Mouse (Mus musculus): Measurements from ENCODE around the gene Gpc5. TPM values are rescaled to one million over a fixed set of nuclear protein-coding genes. Genes with fewer than 3 reads are reported as not detected.

Gpc5 gene
- polyA plus RNA-seq, 1 experiment from 2014 or later: 0.09 TPM

- Histone ChIP-seq H3K9me3 (ENCODE audit: control insufficient read depth) (no peaks in the 10 kb centered on the region), H3K36me3 (ENCODE audit: control insufficient read depth, insufficient read depth) (no peaks in the 10 kb centered on the region), H3K27ac (ENCODE audit: low read depth, low read length) (no peak overlapping the region), H3K27me3 (replicated peaks; ENCODE audit: control insufficient read depth, insufficient read depth, low read length) (no peaks in the 10 kb centered on the region), H3K4me3 (ENCODE audit: low read depth, low read length) (no peak overlapping the region), H3K9ac (ENCODE audit: low read depth, low read length) (no peak overlapping the region), H3K4me1 (replicated peaks; ENCODE audit: control insufficient read depth, insufficient read depth, low read length) (no peaks in the 10 kb centered on the region), H3K4me2 (replicated peaks; ENCODE audit: low read depth) (no peak overlapping the region)
- ATAC-seq: no peak
- 58% methylated on average over 2 of the region's 2 CpGs for WGBS
- no peak for TF ChIP-seq CTCF (IDR thresholded peaks at IDR 0.05; ENCODE audit: low read depth)
Observed at GRCm38 (mm10) chr14:115407309-115407930, 315.4 kb downstream of the Gpc5 start.

- no peaks in the 10 kb centered on the region for H3K36me3 ChIP-seq (ENCODE audit: control insufficient read depth, insufficient read depth)
- no peak overlapping the region for H3K27ac ChIP-seq (ENCODE audit: low read depth, low read length)
- no peaks in the 10 kb centered on the region for H3K27me3 ChIP-seq (replicated peaks; ENCODE audit: control insufficient read depth, insufficient read depth, low read length)
- H3K9ac ChIP-seq (ENCODE audit: low read depth, low read length): no peak overlapping the region
- ATAC-seq: no peak
- no peak overlapping the region for H3K4me2 ChIP-seq (replicated peaks; ENCODE audit: low read depth)
- no peaks in the 10 kb centered on the region for H3K4me1 ChIP-seq (replicated peaks; ENCODE audit: control insufficient read depth, insufficient read depth, low read length)
- 77% methylated on average over 1 of the region's 1 CpGs for WGBS
- TF ChIP-seq CTCF (IDR thresholded peaks at IDR 0.05; ENCODE audit: low read depth): no peak
- H3K9me3 ChIP-seq (ENCODE audit: control insufficient read depth): no peaks in the 10 kb centered on the region
- H3K4me3 ChIP-seq (ENCODE audit: low read depth, low read length): no peak overlapping the region
Observed at GRCm38 (mm10) chr14:115410881-115411280, 318.9 kb downstream of the Gpc5 start.

GRCm38 (mm10) chr14:115411513-115412174, 319.6 kb downstream of the Gpc5 start:
- WGBS: 80% methylated on average over 6 of the region's 6 CpGs
- no peaks in the 10 kb centered on the region for H3K36me3 ChIP-seq (ENCODE audit: control insufficient read depth, insufficient read depth)
- no peaks in the 10 kb centered on the region for H3K9me3 ChIP-seq (ENCODE audit: control insufficient read depth)
- H3K27ac ChIP-seq (ENCODE audit: low read depth, low read length): no peak overlapping the region
- no peaks in the 10 kb centered on the region for H3K27me3 ChIP-seq (replicated peaks; ENCODE audit: control insufficient read depth, insufficient read depth, low read length)
- no peak overlapping the region for H3K4me3 ChIP-seq (ENCODE audit: low read depth, low read length)
- no peaks in the 10 kb centered on the region for H3K4me1 ChIP-seq (replicated peaks; ENCODE audit: control insufficient read depth, insufficient read depth, low read length)
- no peak overlapping the region for H3K4me2 ChIP-seq (replicated peaks; ENCODE audit: low read depth)
- TF ChIP-seq CTCF (IDR thresholded peaks at IDR 0.05; ENCODE audit: low read depth): no peak
- ATAC-seq: no peak
- no peak overlapping the region for H3K9ac ChIP-seq (ENCODE audit: low read depth, low read length)

- Histone ChIP-seq H3K4me2 (replicated peaks; ENCODE audit: low read depth) (no peak overlapping the region), H3K27me3 (replicated peaks; ENCODE audit: control insufficient read depth, insufficient read depth, low read length) (no peaks in the 10 kb centered on the region), H3K9me3 (ENCODE audit: control insufficient read depth) (no peaks in the 10 kb centered on the region), H3K9ac (ENCODE audit: low read depth, low read length) (no peak overlapping the region), H3K36me3 (ENCODE audit: control insufficient read depth, insufficient read depth) (no peaks in the 10 kb centered on the region), H3K27ac (ENCODE audit: low read depth, low read length) (no peak overlapping the region), H3K4me3 (ENCODE audit: low read depth, low read length) (no peak overlapping the region), H3K4me1 (replicated peaks; ENCODE audit: control insufficient read depth, insufficient read depth, low read length) (no peaks in the 10 kb centered on the region)
- no peak for ATAC-seq
- TF ChIP-seq CTCF (IDR thresholded peaks at IDR 0.05; ENCODE audit: low read depth): no peak
- 83% methylated on average over 3 of the region's 3 CpGs for WGBS
Observed at GRCm38 (mm10) chr14:115412821-115413220, 320.8 kb downstream of the Gpc5 start.

- Histone ChIP-seq H3K27ac (ENCODE audit: low read depth, low read length) (no peak overlapping the region), H3K4me2 (replicated peaks; ENCODE audit: low read depth) (no peak overlapping the region), H3K36me3 (ENCODE audit: control insufficient read depth, insufficient read depth) (no peaks in the 10 kb centered on the region), H3K4me3 (ENCODE audit: low read depth, low read length) (no peak overlapping the region), H3K9ac (ENCODE audit: low read depth, low read length) (no peak overlapping the region), H3K27me3 (replicated peaks; ENCODE audit: control insufficient read depth, insufficient read depth, low read length) (no peaks in the 10 kb centered on the region), H3K4me1 (replicated peaks; ENCODE audit: control insufficient read depth, insufficient read depth, low read length) (no peaks in the 10 kb centered on the region), H3K9me3 (ENCODE audit: control insufficient read depth) (no peaks in the 10 kb centered on the region)
- 78% methylated on average over 1 of the region's 1 CpGs for WGBS
- no peak for TF ChIP-seq CTCF (IDR thresholded peaks at IDR 0.05; ENCODE audit: low read depth)
- ATAC-seq: no peak
Observed at GRCm38 (mm10) chr14:115413429-115413828, 321.4 kb downstream of the Gpc5 start.

- Histone ChIP-seq H3K9me3 (ENCODE audit: control insufficient read depth) (no peaks in the 10 kb centered on the region), H3K4me1 (replicated peaks; ENCODE audit: control insufficient read depth, insufficient read depth, low read length) (no peaks in the 10 kb centered on the region), H3K27ac (ENCODE audit: low read depth, low read length) (no peak overlapping the region), H3K9ac (ENCODE audit: low read depth, low read length) (no peak overlapping the region), H3K4me3 (ENCODE audit: low read depth, low read length) (no peak overlapping the region), H3K36me3 (ENCODE audit: control insufficient read depth, insufficient read depth) (no peaks in the 10 kb centered on the region), H3K4me2 (replicated peaks; ENCODE audit: low read depth) (no peak overlapping the region), H3K27me3 (replicated peaks; ENCODE audit: control insufficient read depth, insufficient read depth, low read length) (no peaks in the 10 kb centered on the region)
- no peak for TF ChIP-seq CTCF (IDR thresholded peaks at IDR 0.05; ENCODE audit: low read depth)
- WGBS: 50% methylated on average over 5 of the region's 5 CpGs
- ATAC-seq: no peak
Observed at GRCm38 (mm10) chr14:115414545-115414944, 322.5 kb downstream of the Gpc5 start.
